ENCODE assay signal across 19 mouse cellular contexts in the genomic region with DNA sequence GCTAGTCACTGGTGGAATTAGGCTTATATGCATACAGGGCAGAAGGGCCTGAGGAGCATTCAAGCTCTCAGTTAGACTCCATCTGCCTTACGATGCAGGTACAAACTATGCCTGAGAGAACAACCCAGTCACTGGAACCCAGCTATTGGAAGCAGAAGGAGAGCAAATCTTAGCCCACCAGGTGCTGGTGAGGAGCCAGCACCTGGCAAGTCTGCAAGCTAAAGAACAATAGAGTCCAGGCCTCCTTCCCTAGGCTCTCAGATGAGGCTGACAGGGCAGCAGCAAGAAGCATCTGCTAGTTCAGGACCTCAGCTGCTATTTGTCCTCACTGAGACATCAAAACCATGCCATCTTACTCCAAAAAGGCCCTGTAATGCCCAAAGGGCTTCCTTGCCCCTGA.
A peak's percentile ranks its signal among the peaks of the same experiment; 100 is the strongest.
DNase-seq lines count a peak whose midpoint lies in the region; TF ChIP-seq lines count a peak whose summit lies in the region.
"Had no signal": no experiment of that assay in that cellular context is flagged by ENCODE, and none has a peak within 500 bp of the region (broad histone marks: within the 10 kb centered on the region; RNA-seq: fewer than 3 reads in every experiment).

No protein-coding gene starts in this region.

- peaks cover 24% of the 10 kb centered on the region for H3K4me1 ChIP-seq in thymus, adult 2 months (replicated peaks; ENCODE audit: control insufficient read depth, insufficient read depth, low read length)

- no peak overlapping the region for H3K27ac ChIP-seq in thymus, adult 2 months (ENCODE audit: control insufficient read depth, insufficient read depth, low read length)
- H3K27ac ChIP-seq: embryonic facial prominence, embryonic 15.5 days; forebrain, embryonic 12.5 days; heart, adult 2 months; hindbrain, embryonic 10.5 days; hindbrain, embryonic 14.5 days had no signal

- peak; percentile 19 for DNase-seq in heart, adult 11 months
- DNase-seq in heart, adult 9 months (ENCODE audit: low spot score in 2 of 2), result no peak
- DNase-seq in cerebellum, adult 18-20 months, result peak; percentile 52 to 56
- DNase-seq in cerebellum, adult 8-10 months, result peak; percentile 42
- DNase-seq in cerebellum, postnatal 14 days, result peak; percentile 67 to 80
- DNase-seq in lung, postnatal 25 days (ENCODE audit: low spot score), result no peak
- no peak for DNase-seq in neural tube, embryonic 10.5 days (ENCODE audit: extremely low spot score, low spot score)
- no peak for DNase-seq in thymus, adult 2 months
- DNase-seq: adrenal gland, adult 2 months; adrenal gland, postnatal 25 days; embryo, embryonic 11 days; gastrocnemius, postnatal 10 days had no signal

- 94% methylated on average over 1 of the region's 1 CpGs for WGBS in thymus, adult 2 months

- H3K36me3 ChIP-seq in thymus, adult 2 months (ENCODE audit: control insufficient read depth, insufficient read depth, low read length), result no peaks in the 10 kb centered on the region
- H3K36me3 ChIP-seq: embryonic facial prominence, embryonic 15.5 days; heart, embryonic 12.5 days had no signal

- no peak for TF ChIP-seq POLR2A in thymus, adult 2 months (IDR thresholded peaks at IDR 0.05; ENCODE audit: control insufficient read depth, extremely low read depth, insufficient read depth, low read length, poor library complexity)

- H3K4me3 ChIP-seq in thymus, adult 2 months (ENCODE audit: control insufficient read depth, insufficient read depth, low read length), result no peak overlapping the region
- H3K4me3 ChIP-seq: embryonic facial prominence, embryonic 15.5 days; erythroblast, embryonic 14.5 days; forebrain, embryonic 12.5 days; heart, adult 2 months; heart, embryonic 12.5 days; hindbrain, embryonic 10.5 days had no signal

- no peaks in the 10 kb centered on the region for H3K27me3 ChIP-seq in thymus, adult 2 months (ENCODE audit: control insufficient read depth, insufficient read depth, low read length)
- H3K27me3 ChIP-seq: embryonic facial prominence, embryonic 15.5 days had no signal

- no peak for TF ChIP-seq CTCF in thymus, adult 2 months (IDR thresholded peaks at IDR 0.05; ENCODE audit: borderline replicate concordance, control insufficient read depth, extremely low read depth, insufficient read depth, low read length, poor library complexity)

Comparison
In these comparisons a context has a peak if more than half of its experiments do, and no peak if none do; other contexts are left out.
1. DNase-seq: peak in heart, adult 11 months (single experiment), cerebellum, adult 18-20 months (2 of 2), cerebellum, adult 8-10 months (single experiment) and cerebellum, postnatal 14 days (2 of 2); none in heart, adult 9 months (0 of 2), lung, postnatal 25 days (single experiment), neural tube, embryonic 10.5 days (single experiment) and thymus, adult 2 months (single experiment).